Mouse (Mus musculus) lung, postnatal 0 days (tissue): ENCODE measurements at regions not wholly inside any gene's neighbourhood (a gene's known extent, or its start where the extent isn't known, plus 50 kb on each side); places are given as distances from the start of the nearest gene placed in this dataset.

Source experiments
- ATAC-seq: fragments of 200-750 bp; cut with Nextera tagmentation; 2 replicates; pipeline ENCODE4 v1.8.0; 2017; ENCODE audit warnings: moderate library complexity
- DNase-seq: peaks from one replicate; pipeline ENCODE4 v3.0.0-alpha.2; 2016; ENCODE audit warnings: low spot score
- H3K27ac ChIP-seq: fragments of 300-500 bp; sonication (generic); 2 replicates; pipeline ENCODE4 v1.5.1; 2014; ENCODE audit warnings: antibody characterized with exemption, mild to moderate bottlenecking, low read length, mixed read lengths
- H3K27me3 ChIP-seq: fragments of 300-500 bp; sonication (generic); replicated peaks from 2 replicates; pipeline ENCODE4 v1.6.1; 2014; ENCODE audit warnings: low read length, mixed read lengths; ENCODE audit not compliant: insufficient read depth
- H3K36me3 ChIP-seq: fragments of 300-500 bp; sonication (generic); 2 replicates; pipeline ENCODE4 v1.6.1; 2014; ENCODE audit warnings: low read length, mixed read lengths; ENCODE audit not compliant: insufficient read depth
- H3K4me1 ChIP-seq: fragments of 300-500 bp; sonication (generic); 2 replicates; pipeline ENCODE4 v1.6.1; 2014; ENCODE audit warnings: antibody characterized with exemption, low read depth, low read length, mixed read lengths; ENCODE audit not compliant: insufficient read depth
- H3K4me2 ChIP-seq: fragments of 300-500 bp; sonication (generic); replicated peaks from 2 replicates; pipeline ENCODE4 v1.6.1; 2014; ENCODE audit warnings: low read depth, mild to moderate bottlenecking, low read length, moderate library complexity, mixed read lengths
- H3K4me3 ChIP-seq: fragments of 300-500 bp; sonication (generic); 2 replicates; pipeline ENCODE4 v1.5.1; 2014; ENCODE audit warnings: low read depth, low read length
- H3K9ac ChIP-seq: fragments of 300-500 bp; sonication (generic); replicated peaks from 2 replicates; pipeline ENCODE4 v1.6.1; 2014; ENCODE audit warnings: low read depth, mild to moderate bottlenecking
- H3K9me3 ChIP-seq: fragments of 300-500 bp; sonication (generic); 2 replicates; pipeline ENCODE4 v1.6.1; 2016; ENCODE audit warnings: low read length, mixed read lengths
- CTCF ChIP-seq: IDR thresholded peaks from 2 replicates; pipeline ENCODE4 v1.5.1; 2016; ENCODE audit warnings: antibody characterized with exemption, mild to moderate bottlenecking
- EP300 ChIP-seq: IDR thresholded peaks from 2 replicates; pipeline ENCODE4 v1.6.1; 2016; ENCODE audit warnings: antibody characterized with exemption, mild to moderate bottlenecking, control low read depth
- WGBS: fragments of 180-500 bp; shearing (Covaris S2); extraction: QIAGEN DNeasy Blood & Tissue Kit; methylation state at CpG from one replicate; pipeline ENCODE4 v1.1.7; 2014; 5-methylcytosine and 5-hydroxymethylcytosine counted together

- H3K27me3 ChIP-seq: no peaks in the 10 kb centered on the region
- H3K9me3 ChIP-seq: no peaks in the 10 kb centered on the region
- ATAC-seq (peak; percentile 64), DNase-seq (peak; percentile 49)
- WGBS: 42% methylated on average over 4 of the region's 4 CpGs
- H3K4me3 ChIP-seq: no peak overlapping the region
- no peak overlapping the region for H3K9ac ChIP-seq
- TF ChIP-seq CTCF: no peak
- no peak for TF ChIP-seq EP300
- H3K27ac ChIP-seq: no peak overlapping the region
- no peaks in the 10 kb centered on the region for H3K36me3 ChIP-seq
- no peaks in the 10 kb centered on the region for H3K4me1 ChIP-seq
- no peak overlapping the region for H3K4me2 ChIP-seq
Measured at GRCm38 (mm10) chr12:7636417-7637175, 340.9 kb upstream of the Apob start.

DNA sequence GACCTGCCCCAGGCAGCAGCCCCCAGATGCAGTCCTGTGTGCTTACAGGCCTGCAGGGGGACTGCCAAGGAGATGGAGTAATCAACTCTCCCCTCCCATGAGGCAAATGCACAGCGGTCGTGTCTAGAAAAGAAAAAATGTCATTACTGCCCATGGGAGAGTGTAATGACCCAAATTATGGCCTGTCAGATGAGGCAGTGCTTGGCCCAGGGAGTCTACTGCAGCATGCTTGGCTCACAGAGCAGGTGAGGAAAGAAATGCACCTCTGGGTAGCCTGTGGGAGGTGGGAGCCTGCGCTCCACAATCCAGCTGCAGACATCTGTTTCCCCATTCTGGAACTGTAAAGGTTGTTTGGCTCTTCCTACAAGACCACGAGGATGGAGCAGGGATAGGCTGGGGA, 339.8 kb upstream of the Apob start:
- Histone ChIP-seq H3K9me3 (no peaks in the 10 kb centered on the region), H3K27me3 (no peaks in the 10 kb centered on the region), H3K27ac (no peak overlapping the region), H3K36me3 (no peaks in the 10 kb centered on the region), H3K4me1 (no peaks in the 10 kb centered on the region), H3K4me2 (no peak overlapping the region), H3K9ac (no peak overlapping the region), H3K4me3 (no peak overlapping the region)
- ATAC-seq (no peak), DNase-seq (no peak)
- 68% methylated on average over 4 of the region's 4 CpGs for WGBS
- TF ChIP-seq EP300: no peak
- TF ChIP-seq CTCF: no peak

DNA sequence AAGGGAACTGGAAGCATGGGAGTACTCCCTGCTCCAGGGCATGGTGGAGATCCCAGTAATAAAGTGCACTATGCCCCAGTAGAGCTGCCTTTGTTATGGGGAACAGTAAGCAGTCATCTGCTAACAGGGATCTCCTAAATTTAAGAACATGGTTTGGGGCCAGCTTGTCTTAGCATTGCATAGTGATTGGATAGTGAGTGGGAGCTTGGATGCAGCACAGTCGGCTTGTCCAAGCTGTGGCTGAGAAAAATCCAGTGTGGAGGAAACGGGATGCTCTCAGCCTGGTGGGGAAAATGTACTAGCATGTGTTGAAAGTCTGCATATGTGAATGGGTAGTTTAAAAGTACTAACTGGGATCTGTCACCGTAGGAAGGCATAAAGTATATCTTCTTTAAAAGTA, 326.6 kb upstream of the Apob start:
- Histone ChIP-seq H3K4me1 (no peaks in the 10 kb centered on the region), H3K27ac (no peak overlapping the region), H3K4me2 (no peak overlapping the region)

GRCm38 (mm10) chr12:7662027-7662426, 315.4 kb upstream of the Apob start:
- no peaks in the 10 kb centered on the region for H3K9me3 ChIP-seq
- DNase-seq (no peak), ATAC-seq (no peak)
- H3K36me3 ChIP-seq: no peaks in the 10 kb centered on the region
- 50% methylated on average over 3 of the region's 3 CpGs for WGBS
- H3K4me3 ChIP-seq: no peak overlapping the region
- H3K9ac ChIP-seq: no peak overlapping the region
- no peak for TF ChIP-seq EP300
- 0 out of 2 replicates have a peak, but pooled peaks have one; percentile 2 for TF ChIP-seq CTCF
- H3K4me1 ChIP-seq: no peaks in the 10 kb centered on the region
- no peak overlapping the region for H3K4me2 ChIP-seq
- no peak overlapping the region for H3K27ac ChIP-seq
- H3K27me3 ChIP-seq: no peaks in the 10 kb centered on the region

More for the DNA sequence above, 326.6 kb upstream of the Apob start:
- no peaks in the 10 kb centered on the region for H3K27me3 ChIP-seq
- no peak overlapping the region for H3K4me3 ChIP-seq
- TF ChIP-seq CTCF (no peak), EP300 (no peak)
- no peaks in the 10 kb centered on the region for H3K36me3 ChIP-seq
- 80% methylated on average over 3 of the region's 3 CpGs for WGBS
- DNase-seq: no peak
- H3K9me3 ChIP-seq: no peaks in the 10 kb centered on the region
- no peak for ATAC-seq
- no peak overlapping the region for H3K9ac ChIP-seq

- ATAC-seq (no peak), DNase-seq (no peak)
- Histone ChIP-seq H3K27me3 (no peaks in the 10 kb centered on the region), H3K4me2 (no peak overlapping the region), H3K27ac (no peak overlapping the region), H3K9ac (no peak overlapping the region), H3K4me3 (no peak overlapping the region), H3K36me3 (no peaks in the 10 kb centered on the region), H3K9me3 (no peaks in the 10 kb centered on the region), H3K4me1 (no peaks in the 10 kb centered on the region)
- WGBS: 55% methylated on average over 3 of the region's 3 CpGs
- TF ChIP-seq EP300 (no peak), CTCF (no peak)
Measured at GRCm38 (mm10) chr12:7670114-7670513, 307.3 kb upstream of the Apob start.

DNA sequence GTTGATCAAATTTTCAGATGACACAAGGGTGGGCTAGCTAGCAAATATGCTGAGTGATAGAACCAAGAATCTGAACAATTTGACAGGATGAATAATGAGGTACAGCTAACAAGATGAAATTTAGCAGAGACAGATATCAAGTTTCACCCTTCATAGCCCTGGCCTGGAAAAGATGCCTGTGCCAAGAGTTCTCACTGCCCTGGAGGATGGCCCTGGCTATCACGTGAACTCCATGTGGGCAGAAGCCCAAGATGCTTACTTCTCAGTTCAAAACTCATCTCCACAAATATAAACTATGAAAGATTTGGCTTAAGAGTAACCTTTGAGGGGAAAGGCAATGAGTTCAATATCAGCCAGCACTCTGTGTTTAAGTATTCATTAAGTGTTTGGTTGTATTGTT, 306.9 kb upstream of the Apob start:
- H3K4me2 ChIP-seq: no peak overlapping the region
- DNase-seq (no peak), ATAC-seq (no peak)
- no peaks in the 10 kb centered on the region for H3K27me3 ChIP-seq
- no peak overlapping the region for H3K4me3 ChIP-seq
- H3K27ac ChIP-seq: no peak overlapping the region
- no peak overlapping the region for H3K9ac ChIP-seq
- H3K9me3 ChIP-seq: no peaks in the 10 kb centered on the region
- H3K36me3 ChIP-seq: no peaks in the 10 kb centered on the region
- H3K4me1 ChIP-seq: no peaks in the 10 kb centered on the region
- WGBS: 23% methylated on average over 1 of the region's 1 CpGs
- no peak for TF ChIP-seq EP300

DNA sequence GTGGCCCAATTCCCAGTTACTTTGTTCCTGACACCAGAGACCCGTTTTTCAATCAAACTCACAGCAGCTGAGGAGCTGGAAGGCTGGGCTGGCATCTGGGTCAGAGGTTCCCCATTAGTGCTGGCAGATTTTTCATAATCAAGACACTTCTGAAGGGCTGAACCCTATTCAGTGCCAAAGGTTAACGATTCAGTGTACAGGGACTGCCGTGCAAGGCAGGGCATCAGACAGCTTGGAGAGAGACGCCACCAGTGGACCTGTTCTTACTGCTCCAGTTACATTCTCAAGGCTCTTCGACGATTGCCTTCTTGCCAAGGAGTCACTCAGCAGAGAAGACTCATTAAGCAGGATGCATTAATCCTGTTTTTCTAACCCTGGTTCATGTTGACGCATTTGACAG, 285.5 kb upstream of the Apob start:
- no peak for ATAC-seq
- DNase-seq: no peak
- H3K4me3 ChIP-seq: no peak overlapping the region
- H3K4me1 ChIP-seq: no peaks in the 10 kb centered on the region
- H3K27me3 ChIP-seq: no peaks in the 10 kb centered on the region
- no peak overlapping the region for H3K4me2 ChIP-seq
- no peak overlapping the region for H3K9ac ChIP-seq
- WGBS: 51% methylated on average over 7 of the region's 7 CpGs
- TF ChIP-seq CTCF (no peak), EP300 (no peak)
- no peaks in the 10 kb centered on the region for H3K36me3 ChIP-seq
- no peaks in the 10 kb centered on the region for H3K9me3 ChIP-seq
- no peak overlapping the region for H3K27ac ChIP-seq
